Mouse (Mus musculus) small intestine, adult 2 months (tissue): Measurements from ENCODE around the gene Fbf1.

Source experiments
- CTCF ChIP-seq: fragments of 200-500 bp; IDR thresholded peaks from 2 replicates; pipeline ENCODE4 v1.5.1; 2012; ENCODE audit warnings: low read depth, mild to moderate bottlenecking, control low read depth, inconsistent platforms, low read length, moderate library complexity, mixed read lengths; ENCODE audit not compliant: insufficient replicate concordance, insufficient read length; ENCODE audit errors: extremely low read depth
- POLR2A ChIP-seq: fragments of 200-500 bp; IDR thresholded peaks from 2 replicates; pipeline ENCODE4 v1.6.1; 2012; ENCODE audit warnings: low read depth, mild to moderate bottlenecking, control low read depth, inconsistent platforms, low read length, moderate library complexity

DNA sequence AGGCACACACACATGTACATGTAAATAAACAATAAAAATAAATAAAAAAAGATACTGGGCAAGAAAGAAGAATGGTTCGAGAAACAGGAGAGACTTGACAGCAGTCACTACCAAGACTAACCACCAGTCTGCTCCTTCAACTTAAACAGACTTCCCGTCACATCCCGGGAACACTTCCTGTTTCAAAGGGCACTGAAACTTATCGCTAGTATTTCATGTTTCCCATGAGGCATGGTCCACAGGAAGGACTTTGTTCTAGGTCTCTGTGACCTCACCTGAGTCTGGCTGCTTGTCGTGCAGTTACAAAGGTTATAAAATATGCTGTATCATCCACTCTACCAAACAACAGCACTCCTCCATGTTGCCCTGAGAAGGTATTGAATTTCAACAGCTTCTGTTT, 27.3 kb upstream of the Fbf1 start:
- TF ChIP-seq CTCF (no peak), POLR2A (no peak)
